ENCODE assay signal across 8 mouse cellular contexts in the genomic region with DNA sequence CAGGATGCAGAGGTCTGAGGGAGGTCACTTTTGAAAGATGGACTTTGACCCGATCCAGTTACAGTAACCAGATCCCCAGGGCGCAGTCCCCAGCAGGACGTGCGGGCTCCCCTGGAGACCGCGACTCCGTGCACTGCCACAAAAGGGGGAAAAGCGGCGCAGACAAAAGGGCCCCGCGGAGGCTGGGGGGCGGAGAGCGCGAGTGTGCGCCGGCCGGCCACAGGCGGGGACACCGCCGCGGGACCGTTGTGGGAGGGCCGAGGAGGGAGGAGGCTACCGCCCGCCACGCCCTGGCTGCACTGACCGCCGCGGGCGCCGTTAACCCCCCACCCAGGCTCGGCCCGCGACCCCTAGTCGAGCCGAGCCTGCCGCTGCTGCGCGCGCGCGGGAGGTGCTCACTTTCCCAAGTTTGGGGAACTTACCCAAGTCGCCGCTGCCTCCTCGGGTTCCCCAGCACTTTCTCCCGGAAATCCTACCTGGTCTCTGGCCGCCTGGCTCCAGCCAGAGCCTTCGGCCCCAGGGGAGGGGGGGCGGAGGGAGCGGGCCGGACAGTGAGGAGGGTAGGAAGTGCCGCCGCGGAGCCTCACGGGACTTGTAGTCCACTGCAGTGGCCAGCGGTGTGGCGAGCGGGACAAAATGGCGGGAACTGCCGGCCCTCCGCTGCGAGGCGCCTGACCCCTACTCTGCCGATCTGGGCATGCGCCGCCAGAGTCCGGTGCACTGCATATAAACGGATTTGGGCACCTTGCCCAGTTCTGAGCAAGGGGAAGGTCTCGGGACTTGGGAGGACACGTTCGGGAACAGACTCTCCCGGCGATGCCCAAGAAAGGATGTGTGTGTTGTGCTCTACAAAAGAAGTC. TPM values are rescaled to one million over a fixed set of nuclear protein-coding genes. Genes with fewer than 3 reads are reported as not detected.
DNase-seq lines count a peak whose midpoint lies in the region; ATAC-seq and TF ChIP-seq lines count a peak whose summit lies in the region.

A gene (minus strand): TSS at position 567 of the 860 bp plus-strand sequence.

- ATAC-seq in hindbrain, postnatal 0 days, result peak; percentile 98
- ATAC-seq in megakaryocyte, adult 5-6 weeks (ENCODE audit: poor library complexity, severe bottlenecking), result peak; percentile 99

- under 1% methylated on average over 53 of the region's 73 CpGs for WGBS in hindbrain, postnatal 0 days

- peak within 1 kb of the TSS; percentile 72 for H3K9ac ChIP-seq in hindbrain, postnatal 0 days (replicated peaks; ENCODE audit: low read length)

- DNase-seq in T-cell, adult 2 months (ENCODE audit: low spot score), result peak; percentile 44
- peak; percentile 92 to 95 for DNase-seq in cerebellum, postnatal 36 days
- peak; percentile 97 for DNase-seq in gastrocnemius, adult 18-20 months (ENCODE audit: low spot score)
- peak; percentile 97 for DNase-seq in hindbrain, postnatal 0 days (ENCODE audit: low spot score)
- peak; percentile 90 to 91 for DNase-seq in left cerebral cortex, adult 2 months (ENCODE audit: extremely low spot score in 1 of 2, low spot score in 2 of 2)
- peak; percentile 88 to 93 for DNase-seq in right cerebral cortex, adult 2 months (ENCODE audit: low spot score in 2 of 2)
- peak; percentile 98 for DNase-seq in urinary bladder, postnatal 14 days (ENCODE audit: low spot score)

- intact Hi-C loops in left cerebral cortex, adult 2 months (cut with DNase I), result loop anchor here (2.0 to 5.0 kb wide), 2 partner anchors 40 to 91 kb away; a partner anchor contains a TSS

- TF ChIP-seq CTCF in hindbrain, postnatal 0 days (IDR thresholded peaks at IDR 0.05; ENCODE audit: low read depth), result peak; percentile 31
- no peak; the same call in 1 of the 2 replicates for TF ChIP-seq CTCF in left cerebral cortex, adult 2 months (IDR thresholded peaks at IDR 0.05)

- peak within 1 kb of the TSS; percentile 93 for H3K4me3 ChIP-seq in hindbrain, postnatal 0 days (ENCODE audit: low read length)
- peak within 1 kb of the TSS; percentile 71 for H3K4me3 ChIP-seq in left cerebral cortex, adult 2 months

- no peaks in the 10 kb centered on the region for H3K36me3 ChIP-seq in hindbrain, postnatal 0 days (ENCODE audit: insufficient read depth, low read length)

- H3K9me3 ChIP-seq in hindbrain, postnatal 0 days (ENCODE audit: low read length), result no peaks in the 10 kb centered on the region

- H3K27ac ChIP-seq in hindbrain, postnatal 0 days, result peak within 1 kb of the TSS; percentile 90
- peak within 1 kb of the TSS; percentile 80 for H3K27ac ChIP-seq in left cerebral cortex, adult 2 months

- no peaks in the 10 kb centered on the region; the same call in 1 of the 2 replicates for H3K4me1 ChIP-seq in hindbrain, postnatal 0 days (ENCODE audit: insufficient read depth, low read length)

- H3K4me2 ChIP-seq in hindbrain, postnatal 0 days (ENCODE audit: low read depth, low read length), result peak within 1 kb of the TSS; percentile 78

- H3K27me3 ChIP-seq in hindbrain, postnatal 0 days (ENCODE audit: insufficient read depth, low read length), result no peaks in the 10 kb centered on the region

RNA-seq across cellular contexts. Expression of the gene that starts here (rescaled TPM):
- total RNA-seq in gastrocnemius, adult 18-20 months (2021), result 10 to 100 TPM; 12.8 to 13.7 TPM
- 4.0 and 5.0 TPM in 2 replicates for total RNA-seq in hindbrain, postnatal 0 days (2014; rRNA removed)
- polyA plus RNA-seq in hindbrain, postnatal 0 days (2015; fragmentation: Nextera tagmentation; extraction: Ambion mirVana), result 5.2 and 5.4 TPM in 2 replicates
- total RNA-seq in left cerebral cortex, adult 2 months (2021), result 1 to 10 TPM; 9.1 to 9.8 TPM
- total RNA-seq in megakaryocyte, adult 5-6 weeks (2015), result 33.8 and 36.3 TPM in 2 replicates
- 6.6 and 13.2 TPM in 2 replicates for total RNA-seq in megakaryocyte, adult 5-6 weeks (2017)

Comparison
In these comparisons a context has a peak if more than half of its experiments do, and no peak if none do; other contexts are left out.
1. Peak in every context shown above with its lines: DNase-seq, ATAC-seq, H3K4me3 ChIP-seq and H3K27ac ChIP-seq.
2. DNase-seq: peak in every context shown above with its lines; median percentile 98 in urinary bladder, postnatal 14 days; 97 in gastrocnemius, adult 18-20 months; 97 in hindbrain, postnatal 0 days; 94 in cerebellum, postnatal 36 days; 90 in left cerebral cortex, adult 2 months; 90 in right cerebral cortex, adult 2 months; 44 in T-cell, adult 2 months.